Mouse (Mus musculus) adrenal gland, postnatal 4 days (tissue): ENCODE results near the gene Lce1a2. TPM values are rescaled to one million over a fixed set of nuclear protein-coding genes. Genes with fewer than 3 reads are reported as not detected.
"Not testable (repeated sequence)": the region's sequence is repeated elsewhere in the genome, so short reads cannot be mapped to it uniquely, and the experiment has no call there.

ENCODE experiments used
- DNase-seq, 2 experiments: peaks; one replicate each; pipeline ENCODE4 v3.0.0; 2021 to 2022; ENCODE audit warnings: low spot score in 2 of 2, mixed read lengths in 2 of 2
- long read RNA-seq, 2 experiments: library from polyadenylated mRNA; stranded (forward); transcript quantifications; one replicate each; pipeline ENCODE4 v2.0.0; 2021
- total RNA-seq, 2 experiments: library from RNA; stranded (reverse); gene quantifications; 2 replicates each; pipeline ENCODE4 v1.2.3; 2021

Lce1a2 gene
- total RNA-seq, result not detected
- long read RNA-seq, experiment 1, result 0 reads
- long read RNA-seq, experiment 2, result 0 reads

DNA sequence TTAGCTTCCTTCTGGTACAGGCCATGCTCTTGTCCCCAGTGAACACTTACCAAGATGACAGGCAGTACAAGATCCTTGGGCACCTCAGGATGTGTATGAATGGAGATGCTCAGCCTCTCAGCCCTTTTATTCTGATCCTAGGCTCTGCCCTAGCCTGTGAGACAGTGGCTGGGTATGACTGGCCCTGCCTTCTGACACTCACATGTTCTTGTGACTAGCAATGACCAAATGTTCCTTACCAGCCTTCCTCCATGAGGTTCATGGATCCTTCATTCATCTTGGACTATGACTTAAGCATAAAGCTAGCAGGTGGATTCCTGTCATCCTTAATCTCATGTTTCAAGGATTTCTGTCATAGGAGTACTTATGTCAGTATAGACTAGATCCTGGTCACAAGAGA is at the start of gene Lce1a2:
Lce1a2 (minus strand) TSS at position 101 of the 400 bp plus-strand sequence.
- no peak for DNase-seq

DNA sequence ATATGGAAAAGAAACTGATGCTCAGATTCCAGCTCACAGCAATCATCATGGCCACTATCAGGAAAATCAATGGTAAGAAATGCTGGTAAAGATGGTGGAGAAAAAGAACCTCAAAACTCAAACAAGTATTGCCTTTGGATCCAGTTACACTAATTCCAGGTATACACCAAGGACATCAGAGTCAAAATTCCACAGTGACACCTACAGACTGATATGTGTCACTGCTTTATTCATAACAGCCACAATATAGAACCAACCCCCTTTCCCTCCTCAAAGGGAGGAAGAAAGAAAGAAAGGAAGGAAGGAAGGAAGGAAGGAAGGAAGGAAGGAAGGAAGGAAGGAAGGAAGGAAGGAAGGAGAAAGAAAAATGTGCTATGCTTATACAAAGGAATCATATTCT is 45.0 kb upstream of the Lce1a2 start:
- no peak for DNase-seq

GRCm38 (mm10) chr3:92708974-92709373 is 38.9 kb upstream of the Lce1a2 start, which contains the start of gene Lce1e:
TSS of gene Lce1e (minus strand) at chr3:92709074.
- DNase-seq, result no peak

GRCm38 (mm10) chr3:92694613-92695012 is 24.5 kb upstream of the Lce1a2 start:
- DNase-seq, result no peak

- DNase-seq, result no peak
These were observed 21.6 kb upstream of the Lce1a2 start for GRCm38 (mm10) chr3:92691688-92692087.

DNA sequence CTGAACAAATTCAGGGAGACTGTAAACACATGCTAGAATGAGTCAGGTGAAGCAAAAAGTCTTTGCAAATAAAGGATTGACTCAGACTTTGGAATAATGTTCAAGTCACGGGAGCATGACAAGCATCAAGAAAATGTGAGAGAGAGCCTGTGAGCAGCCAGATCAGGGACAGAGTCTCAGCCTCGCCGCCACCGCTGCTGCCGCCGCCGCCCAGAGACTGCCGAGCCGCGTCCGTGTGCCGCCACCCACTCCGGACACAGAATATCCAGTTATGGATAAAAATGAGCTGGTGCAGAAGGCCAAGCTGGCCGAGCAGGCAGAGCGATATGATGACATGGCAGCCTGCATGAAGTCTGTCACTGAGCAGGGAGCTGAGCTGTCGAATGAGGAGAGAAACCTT is 19.0 kb upstream of the Lce1a2 start:
- not testable (repeated sequence) for DNase-seq

- DNase-seq, result no peak
These were observed 17.0 kb upstream of the Lce1a2 start, which contains the start of gene Lce1d for GRCm38 (mm10) chr3:92687110-92687509. TSS of gene Lce1d (minus strand) at chr3:92687210.

DNA sequence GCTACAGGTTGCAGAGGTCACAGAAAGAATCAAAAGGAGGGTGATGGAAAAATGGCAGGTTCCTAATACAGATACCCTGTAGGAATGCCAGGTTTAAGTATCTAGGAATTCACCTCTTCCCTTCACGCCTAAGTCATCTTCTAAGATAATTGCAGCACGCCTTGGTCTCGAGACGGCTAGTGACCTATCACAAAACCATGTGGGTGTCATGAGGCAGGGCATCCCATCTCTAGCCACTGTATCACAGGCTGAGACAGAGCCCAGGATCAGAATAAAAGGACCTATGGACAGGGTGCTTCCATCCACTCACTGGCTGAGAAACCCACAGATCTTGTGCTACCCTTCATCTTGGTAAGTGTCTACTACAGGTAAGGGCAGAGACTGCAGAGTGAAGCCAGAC is 8.8 kb upstream of the Lce1a2 start, which contains the start of gene Lce1c:
Lce1c (plus strand) TSS at position 301 of the 400 bp plus-strand sequence.
- DNase-seq, result no peak

DNA sequence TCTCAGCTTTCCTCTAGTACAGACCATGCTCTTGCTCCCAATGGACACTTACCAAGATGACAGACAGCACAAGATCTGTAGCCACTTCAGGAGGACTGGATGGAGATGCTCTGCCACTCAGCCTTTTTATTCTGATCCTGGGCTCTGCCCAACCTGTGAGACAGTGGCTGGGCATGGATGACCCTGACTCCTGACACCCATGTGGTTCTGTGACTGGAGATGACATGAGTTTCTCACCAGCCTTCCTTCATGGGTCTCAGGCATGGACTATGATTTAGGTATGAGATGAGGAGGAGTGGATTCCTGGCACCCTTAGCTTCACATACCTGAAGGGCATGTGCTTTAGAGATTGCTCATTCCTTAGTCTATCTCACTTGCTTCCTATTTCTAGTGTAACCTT is 13.3 kb downstream of the Lce1a2 start, which contains the start of gene Lce1b:
Lce1b (minus strand) TSS at position 101 of the 400 bp plus-strand sequence.
- no peak for DNase-seq

- no peak for DNase-seq
These were observed 21.9 kb downstream of the Lce1a2 start, which contains the start of gene Lce1a1 for GRCm38 (mm10) chr3:92648207-92648606. TSS of gene Lce1a1 (minus strand) at chr3:92648307.

DNA sequence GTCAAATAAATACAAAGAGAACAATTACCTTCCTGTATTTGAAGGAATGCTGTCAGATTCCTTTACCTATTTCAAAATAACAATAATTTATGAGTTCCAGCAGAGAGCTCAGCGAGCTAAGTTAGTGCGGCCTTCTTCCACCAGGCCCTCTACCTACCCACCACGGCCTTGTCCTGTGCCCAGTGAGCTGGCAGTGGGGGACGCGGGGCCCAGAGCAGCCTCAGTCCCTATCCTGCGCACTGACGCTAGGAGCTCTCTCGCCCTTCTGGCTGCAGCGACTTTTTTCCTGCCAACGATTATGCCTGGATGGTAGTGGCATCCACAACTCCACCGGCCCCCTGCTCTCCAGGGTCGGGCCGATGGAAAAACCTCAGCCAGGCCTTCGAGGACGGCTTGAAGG is 30.3 kb downstream of the Lce1a2 start:
- no peak for DNase-seq

DNA sequence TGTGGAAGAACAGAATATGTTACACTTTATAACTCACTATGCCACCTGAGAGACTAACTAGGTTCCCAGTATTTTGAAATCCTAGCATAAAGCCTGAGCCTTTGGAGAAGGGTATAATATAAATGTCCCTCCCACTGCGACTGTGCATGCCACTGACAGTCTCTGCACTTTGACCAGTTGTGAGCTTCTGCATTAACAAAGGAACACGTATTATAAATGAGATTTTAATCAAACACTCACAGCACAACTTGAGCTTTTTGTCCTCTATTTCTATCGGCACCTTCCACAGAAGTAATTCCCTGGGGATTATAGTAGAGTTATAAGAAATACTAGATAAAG is 31.5 kb downstream of the Lce1a2 start:
- DNase-seq, result no peak

DNA sequence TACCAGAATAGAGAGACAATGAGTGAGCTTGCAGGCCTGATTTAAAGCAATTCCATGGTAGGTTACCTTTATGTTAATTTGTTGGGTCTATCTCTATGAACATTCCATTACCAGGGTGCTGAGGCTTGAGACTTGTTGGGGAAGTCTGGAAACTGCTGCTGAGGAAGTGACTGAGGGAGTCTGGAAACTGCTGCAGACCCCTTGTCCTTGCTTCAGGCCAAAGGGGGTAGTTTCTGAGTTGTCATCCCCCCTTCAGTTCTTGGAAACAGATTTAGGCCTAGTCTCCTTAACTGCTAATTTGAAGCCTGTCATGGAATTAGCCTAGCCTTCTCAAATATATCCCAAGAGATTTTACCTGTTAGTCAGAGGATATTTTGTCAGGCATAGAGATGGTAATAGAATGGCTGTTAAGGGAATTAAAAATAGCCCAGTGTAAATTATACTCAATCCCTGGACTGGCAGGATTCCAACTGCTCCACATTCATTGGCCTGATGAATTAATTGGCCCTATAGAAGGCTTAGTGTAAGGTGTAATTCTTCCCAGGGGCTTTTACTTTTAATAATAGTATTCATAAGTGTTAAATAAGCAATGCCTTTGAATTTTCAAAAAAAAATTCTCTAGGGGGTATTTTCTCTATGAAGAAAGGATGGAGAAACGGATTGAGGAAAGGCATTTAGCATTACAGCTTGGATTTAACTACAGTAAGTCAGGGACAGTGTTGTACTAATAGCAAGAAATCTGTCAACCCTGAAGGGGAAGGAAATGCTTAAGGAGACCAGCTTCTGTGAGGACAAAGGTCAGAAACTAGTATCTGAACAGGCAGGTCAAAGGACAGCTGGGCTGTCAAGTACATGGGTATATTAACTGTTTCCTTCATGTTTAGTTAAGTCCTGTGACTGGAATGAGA is 32.1 kb downstream of the Lce1a2 start:
- no peak for DNase-seq

DNA sequence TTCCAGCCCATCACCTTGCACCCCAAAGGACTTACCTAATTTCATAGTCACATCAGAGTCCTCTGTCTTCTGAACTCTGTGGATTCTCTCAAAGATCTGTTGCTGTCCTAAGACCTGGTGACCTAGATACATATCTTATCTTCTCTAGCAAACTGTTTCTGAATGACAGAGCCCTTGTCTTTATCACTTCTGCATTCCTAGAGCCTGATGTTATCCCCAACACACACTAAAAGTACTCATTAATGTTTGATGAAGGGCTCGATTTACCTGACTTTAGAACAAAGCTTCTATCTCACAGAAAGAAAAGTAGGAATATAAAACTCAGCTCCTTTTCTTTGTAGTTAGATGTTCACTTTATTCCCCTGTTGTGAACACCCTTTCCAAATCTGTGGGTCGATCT is 48.6 kb downstream of the Lce1a2 start, which contains the start of gene Lce6a:
Lce6a (minus strand) TSS at position 101 of the 400 bp plus-strand sequence.
- no peak for DNase-seq

Other genes starting within 250 kb of the Lce1a2 start
- 10 to 100 TPM in 1 of 2 experiments, 1 to 10 TPM in 1; 9.3 to 12.2 TPM for gene Gm9774, start 240.9 kb downstream of the Lce1a2 start, total RNA-seq
- gene Sprr2k, start 237.7 kb downstream of the Lce1a2 start, total RNA-seq, result not detected
- gene Sprr1b, start 231.5 kb downstream of the Lce1a2 start, total RNA-seq, result not detected
- not detected for gene Sprr3, start 211.6 kb downstream of the Lce1a2 start, total RNA-seq
- under 1 TPM; 0.39 to 0.68 TPM for gene Sprr1a, start 184.4 kb downstream of the Lce1a2 start, total RNA-seq
- gene Sprr4, start 169.8 kb downstream of the Lce1a2 start, total RNA-seq, result not detected
- not detected for gene 2310046K23Rik, start 135.8 kb downstream of the Lce1a2 start, total RNA-seq
- gene Ivl, start 96.6 kb downstream of the Lce1a2 start, total RNA-seq, result not detected
- gene Smcp, start 81.3 kb downstream of the Lce1a2 start, total RNA-seq, result not detected
- gene 2210017I01Rik, start 62.8 kb downstream of the Lce1a2 start, total RNA-seq, result not detected
- gene Lce6a, start 48.7 kb downstream of the Lce1a2 start, total RNA-seq, result not detected
- not detected for gene Lce1a1, start 22.0 kb downstream of the Lce1a2 start, total RNA-seq
- gene Lce1b, start 13.4 kb downstream of the Lce1a2 start, total RNA-seq, result not detected
- gene Lce1c, start 8.9 kb upstream of the Lce1a2 start, total RNA-seq, result not detected
- gene Lce1d, start 16.9 kb upstream of the Lce1a2 start, total RNA-seq, result not detected
- not detected for gene Lce1e, start 38.8 kb upstream of the Lce1a2 start, total RNA-seq
- gene Lce1f, start 50.0 kb upstream of the Lce1a2 start, total RNA-seq, result not detected
- not detected for gene Gm38119, start 68.8 kb upstream of the Lce1a2 start, total RNA-seq
- gene Lce1g, start 82.0 kb upstream of the Lce1a2 start, total RNA-seq, result not detected
- not detected for gene Lce1h, start 94.8 kb upstream of the Lce1a2 start, total RNA-seq
- not detected for gene Lce1i, start 108.6 kb upstream of the Lce1a2 start, total RNA-seq
- not detected for gene Lce1j, start 120.2 kb upstream of the Lce1a2 start, total RNA-seq
- not detected for gene Lce1k, start 137.6 kb upstream of the Lce1a2 start, total RNA-seq
- not detected for gene Kprp, start 156.9 kb upstream of the Lce1a2 start, total RNA-seq
- not detected for gene Lce1l, start 181.0 kb upstream of the Lce1a2 start, total RNA-seq
- not detected for gene 2310050C09Rik, start 199.9 kb upstream of the Lce1a2 start, total RNA-seq